Mouse (Mus musculus) monocyte, adult 5-6 weeks (primary cell): ENCODE measurements at regions not wholly inside any gene's neighbourhood (a gene's known extent, or its start where the extent isn't known, plus 50 kb on each side); places are given as distances from the start of the nearest gene placed in this dataset.

Experiments
- ATAC-seq: fragments of 153-309, 156-312 bp; replicated peaks from 2 replicates; pipeline ENCODE4 v1.8.0; 2017; ENCODE audit warnings: mild to moderate bottlenecking; ENCODE audit not compliant: low TSS enrichment, insufficient number of reproducible peaks, severe bottlenecking, poor library complexity, low FRiP score

DNA sequence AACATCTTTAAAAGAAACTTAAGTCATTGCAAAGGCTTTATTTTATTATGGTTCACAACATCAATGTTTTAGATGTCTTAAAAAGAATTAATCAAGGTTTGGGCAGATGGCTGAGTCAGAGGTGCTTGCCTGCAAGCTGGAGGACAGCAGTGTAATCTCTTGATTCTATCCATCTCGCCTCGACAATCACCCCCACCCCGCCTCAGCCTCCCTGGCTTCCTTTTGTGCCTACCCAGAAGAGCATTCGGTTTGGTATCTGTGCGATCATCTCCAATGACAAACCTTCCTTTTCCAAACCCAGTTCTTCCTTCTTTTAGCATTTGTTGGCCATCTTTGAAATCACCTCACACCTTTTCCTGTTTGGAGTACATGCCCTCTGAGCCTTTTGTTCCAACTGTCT lies 246.2 kb upstream of the Far2 start:
- ATAC-seq = no peak

DNA sequence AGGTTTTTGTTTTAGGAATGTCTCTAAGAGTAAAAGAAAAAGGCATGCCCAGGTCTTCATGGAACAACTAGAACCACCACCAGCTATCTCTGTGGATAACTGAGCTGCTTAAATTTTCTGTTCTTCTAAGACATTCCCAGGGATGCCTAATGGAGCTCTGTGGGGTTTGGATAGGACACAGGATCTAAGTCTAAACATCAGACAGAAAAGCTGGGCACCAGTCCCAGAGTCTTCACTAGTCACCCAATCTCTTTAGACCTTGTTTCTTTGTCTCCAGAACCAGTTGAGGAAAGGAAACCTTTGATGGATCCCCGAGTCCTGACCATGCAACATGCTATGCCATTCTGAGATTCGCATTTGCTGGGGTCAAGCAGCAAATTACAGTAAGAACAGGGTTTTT lies 243.2 kb upstream of the Far2 start:
- no peak for ATAC-seq

GRCm38 (mm10) chr6:147810710-147811109 lies 236.3 kb upstream of the Far2 start:
- ATAC-seq = peak; percentile 66; the same call in 1 of the 2 replicates

DNA sequence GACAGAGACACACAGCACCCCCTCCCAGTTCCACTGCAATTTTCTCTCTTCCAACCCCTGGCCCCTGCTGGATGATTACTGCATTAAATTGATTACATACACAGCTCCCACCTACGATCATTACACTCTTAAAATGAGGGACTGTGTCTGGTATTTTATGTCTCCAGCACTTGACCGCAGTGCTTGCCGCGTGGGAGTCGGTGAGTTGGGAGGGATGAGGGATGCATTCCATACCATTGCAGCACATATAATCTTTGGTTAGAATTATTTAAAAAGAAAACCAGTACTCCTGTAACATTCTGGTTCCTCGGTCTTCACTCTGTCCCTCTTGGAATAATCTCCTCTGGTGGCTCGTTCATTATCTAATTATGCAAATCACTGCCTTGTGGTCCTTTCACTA lies 230.2 kb upstream of the Far2 start:
- ATAC-seq = no peak

- no peak for ATAC-seq
Measured at GRCm38 (mm10) chr6:147817262-147817661, 229.8 kb upstream of the Far2 start.

DNA sequence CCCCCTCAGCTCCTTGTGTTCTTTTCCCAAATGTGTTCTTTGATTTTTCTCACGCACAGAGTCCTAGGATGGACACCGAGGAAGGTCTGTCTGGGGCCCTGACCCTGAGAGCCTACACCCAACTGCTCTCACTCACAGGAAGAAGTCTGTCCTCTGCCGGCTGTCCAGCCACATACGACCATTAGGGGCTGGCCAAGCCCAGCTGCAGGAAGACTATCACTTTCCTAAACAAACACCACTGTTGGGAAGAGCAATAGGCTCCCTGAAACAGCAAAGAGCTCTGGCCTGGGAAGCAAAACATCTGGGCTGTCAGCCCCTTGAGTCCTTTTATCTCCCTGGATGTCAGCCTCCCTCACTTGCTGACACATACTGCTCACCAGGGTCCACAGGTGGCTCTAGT lies 224.8 kb upstream of the Far2 start:
- no peak for ATAC-seq

DNA sequence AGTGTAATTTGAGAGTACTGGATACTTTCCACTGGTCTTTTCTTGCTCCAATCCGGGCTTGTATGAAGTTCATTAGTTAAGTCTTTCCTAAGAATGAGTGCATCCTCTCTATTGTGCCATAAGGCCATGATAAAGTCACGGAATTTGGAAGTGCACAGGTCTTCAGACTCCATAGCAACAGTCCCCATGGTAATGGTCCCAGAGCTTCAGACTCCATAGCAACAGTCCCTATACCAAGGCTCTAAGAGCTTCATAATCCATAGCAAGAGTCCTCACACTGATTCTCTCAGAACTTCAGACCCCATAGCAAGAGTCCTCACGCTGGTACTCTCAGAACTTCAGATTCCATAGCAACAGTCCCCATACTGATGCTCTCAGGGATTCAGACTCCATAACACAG lies 214.5 kb upstream of the Far2 start:
- ATAC-seq = no peak

- ATAC-seq = no peak
Measured at GRCm38 (mm10) chr6:147833501-147833900, 213.6 kb upstream of the Far2 start.

DNA sequence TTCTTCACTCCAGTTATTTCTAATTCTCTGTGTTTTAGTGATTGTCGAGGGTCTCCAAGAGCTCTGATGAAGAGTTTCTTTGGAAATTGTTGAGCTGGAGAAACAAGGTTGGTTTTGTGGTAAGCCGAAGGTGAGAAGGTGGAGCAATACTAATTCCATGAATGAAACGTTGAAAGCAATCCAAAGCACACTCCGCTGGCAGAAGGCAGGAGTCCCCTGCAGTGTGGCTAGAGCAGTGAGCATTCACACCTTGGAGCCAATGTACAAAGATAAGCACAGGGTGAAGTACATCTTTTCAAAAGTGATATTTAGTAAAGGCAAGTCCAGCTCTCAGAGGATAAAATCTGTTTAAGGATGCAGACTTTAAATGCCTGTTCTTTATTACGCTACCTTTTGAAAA lies 208.2 kb upstream of the Far2 start:
- ATAC-seq = no peak

- ATAC-seq = no peak
Measured at GRCm38 (mm10) chr6:147849988-147850387, 197.1 kb upstream of the Far2 start.

DNA sequence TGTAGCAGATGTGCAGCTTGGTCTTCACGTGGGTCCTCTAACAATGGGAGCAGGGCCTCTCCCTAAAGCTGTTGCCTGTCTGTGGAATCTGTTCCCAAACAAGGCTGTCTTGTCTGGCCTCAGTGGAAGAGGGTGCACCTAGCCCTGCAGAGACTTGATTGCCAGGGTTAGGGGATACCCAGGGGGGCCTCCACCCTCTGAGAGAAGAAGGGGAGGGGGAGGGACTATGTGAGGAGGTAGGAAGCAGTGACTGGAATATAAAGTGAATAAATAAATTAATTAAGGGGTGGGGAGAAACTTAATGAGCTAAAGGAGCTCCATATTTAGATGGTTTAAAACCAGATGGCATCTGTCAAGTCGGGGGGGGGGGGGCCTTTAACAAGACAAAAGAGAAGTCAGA lies 185.9 kb upstream of the Far2 start:
- no peak for ATAC-seq

DNA sequence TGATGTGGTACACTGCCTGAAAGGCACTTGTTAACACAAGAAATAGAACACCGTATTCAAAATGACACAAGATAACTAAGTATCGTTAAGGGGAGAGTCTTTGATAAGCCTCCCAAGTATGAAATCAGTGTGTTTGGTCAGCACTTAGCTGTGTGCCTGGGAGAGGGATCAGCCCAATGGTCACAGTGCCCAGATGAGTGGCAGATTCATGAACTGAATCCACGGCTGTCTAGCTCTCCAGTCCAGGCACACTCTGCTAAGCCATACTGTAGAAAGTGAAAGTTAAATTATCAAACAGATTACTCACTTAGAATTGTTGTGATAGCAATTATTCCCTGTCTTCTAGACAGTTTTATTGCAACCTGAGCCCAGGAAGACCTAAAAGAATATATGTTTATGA lies 176.0 kb upstream of the Far2 start:
- no peak for ATAC-seq

DNA sequence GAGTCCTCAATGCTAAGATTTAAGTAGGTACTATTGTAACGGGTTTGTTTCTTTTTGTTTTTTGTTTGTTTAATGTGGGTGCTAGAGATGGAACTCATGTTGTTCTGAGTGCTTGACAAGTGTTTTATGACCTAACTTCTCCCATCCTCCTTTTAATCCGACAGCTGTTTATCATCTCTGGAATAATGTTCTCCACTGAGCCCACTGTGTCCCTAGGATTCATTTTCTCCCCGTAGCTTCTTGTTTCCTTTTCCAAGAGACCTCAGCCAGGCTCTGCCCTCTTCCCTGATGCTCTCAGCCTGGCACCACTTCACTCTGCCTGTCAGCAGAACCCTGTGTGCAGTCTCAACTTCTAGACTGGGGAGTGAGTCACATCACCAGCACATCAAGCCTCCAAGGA lies 173.9 kb upstream of the Far2 start:
- no peak for ATAC-seq

DNA sequence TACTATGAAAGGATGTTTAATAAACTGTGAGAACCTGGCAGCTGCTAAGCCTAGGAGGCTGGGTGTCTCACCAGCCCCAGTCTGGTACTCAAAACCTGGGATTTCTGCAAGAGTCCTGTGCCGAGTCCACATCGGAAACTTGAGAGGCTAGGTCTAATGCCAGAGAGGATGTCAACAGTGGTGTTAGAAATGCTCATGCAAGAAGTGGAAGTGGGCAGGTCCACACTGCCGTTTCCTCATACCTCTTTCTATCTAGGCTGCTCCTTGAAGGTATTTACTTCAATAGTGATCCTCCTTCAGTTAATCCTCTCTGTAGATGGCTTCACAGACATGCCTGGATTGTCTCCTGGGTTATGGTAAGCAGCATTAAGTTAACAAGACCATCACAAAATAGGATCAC lies 168.6 kb upstream of the Far2 start:
- ATAC-seq = no peak

DNA sequence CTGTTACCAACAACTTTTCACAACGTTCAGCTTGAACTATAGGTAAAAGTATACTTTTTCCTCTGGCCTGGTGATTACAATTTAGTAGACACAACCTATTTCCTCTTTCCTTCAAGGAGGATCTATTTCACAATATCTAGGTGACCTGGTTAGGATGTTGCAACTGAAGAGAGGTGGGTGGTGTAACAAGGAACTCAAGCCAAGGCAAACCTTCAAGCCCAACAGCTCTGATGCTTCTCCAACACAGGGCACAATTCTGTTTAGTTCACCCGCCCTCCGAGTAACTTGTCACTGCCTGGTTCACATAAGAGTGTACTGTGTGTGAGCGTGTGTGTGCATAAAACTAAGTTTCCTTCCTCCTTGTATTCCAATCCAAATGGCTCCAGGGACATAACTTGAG lies 161.2 kb upstream of the Far2 start:
- no peak for ATAC-seq

- no peak for ATAC-seq
Measured at GRCm38 (mm10) chr6:147919697-147920096, 127.4 kb upstream of the Far2 start.

DNA sequence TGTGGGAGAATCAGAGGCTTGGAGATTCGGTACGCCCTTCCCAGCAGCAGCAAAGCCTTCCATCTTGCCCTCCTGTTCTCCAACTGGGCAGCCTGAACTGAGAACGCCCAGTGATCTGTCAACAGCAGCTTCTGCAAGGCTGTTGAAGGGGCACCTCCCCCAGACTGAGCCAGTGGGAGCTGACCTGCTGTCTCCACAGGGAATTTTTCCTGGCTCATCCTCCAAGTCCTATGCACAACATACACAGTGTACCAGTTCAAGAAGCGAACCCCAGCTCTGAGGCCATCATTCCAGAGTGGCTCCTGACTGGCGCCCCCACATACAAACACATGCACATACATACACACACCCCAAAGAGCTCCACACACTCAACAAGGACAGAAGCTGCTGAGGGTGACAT lies 126.0 kb upstream of the Far2 start:
- no peak for ATAC-seq

GRCm38 (mm10) chr6:147922506-147922905 lies 124.6 kb upstream of the Far2 start:
- ATAC-seq = no peak

DNA sequence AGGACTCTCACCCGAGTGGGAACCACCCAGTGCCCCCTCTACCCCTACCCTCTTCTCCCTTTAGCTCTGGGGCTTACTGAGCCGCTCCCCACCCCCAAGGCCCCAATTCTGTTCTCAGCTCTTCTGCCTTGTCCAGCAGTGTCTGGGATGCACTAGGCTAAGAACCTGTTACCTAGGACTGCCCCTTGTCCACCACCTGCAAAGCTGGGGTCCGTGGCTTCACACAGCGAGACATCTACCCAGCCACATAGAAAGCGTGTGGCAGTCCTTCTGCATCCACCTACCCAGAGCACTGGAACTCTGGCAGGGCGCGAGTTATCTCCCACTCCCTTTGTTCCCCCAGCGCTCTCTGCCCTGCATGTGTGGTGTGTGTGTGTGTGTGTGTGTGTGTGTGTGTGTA lies 123.8 kb upstream of the Far2 start:
- ATAC-seq = no peak

DNA sequence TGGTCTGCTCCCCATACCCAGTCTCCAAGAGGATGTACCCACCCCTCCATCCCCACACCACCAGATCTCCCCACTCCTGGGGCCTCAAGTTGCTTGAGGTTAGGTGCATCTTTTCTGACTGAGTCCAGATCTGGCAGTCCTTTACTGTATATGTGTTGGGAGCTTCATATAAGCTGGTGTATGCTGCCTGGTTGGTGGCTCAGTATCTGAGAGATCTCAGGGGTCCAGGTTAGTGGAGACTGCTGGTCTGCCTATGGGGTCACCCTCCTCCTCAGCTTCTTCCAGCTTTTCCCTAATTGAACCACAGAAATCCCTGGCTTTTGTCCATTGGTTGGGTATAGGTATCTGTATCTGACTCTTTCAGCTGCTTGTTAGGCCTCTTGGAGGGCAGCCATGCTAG lies 118.1 kb upstream of the Far2 start:
- ATAC-seq = no peak

- no peak for ATAC-seq
Measured at GRCm38 (mm10) chr6:147944020-147944419, 103.0 kb upstream of the Far2 start.
